Mouse (Mus musculus) midbrain, embryonic 10.5 days (tissue): ENCODE measurements around the gene Ddx39b. TPM values are rescaled to one million over a fixed set of nuclear protein-coding genes. Genes with fewer than 3 reads are reported as not detected.
"Not testable (repeated sequence)": the region's sequence is repeated elsewhere in the genome, so short reads cannot be mapped to it uniquely, and the experiment has no call there.

Experiments
- DNase-seq: peaks from one replicate; pipeline ENCODE4 v3.0.0-alpha.2; 2017; ENCODE audit warnings: low spot score
- H3K27ac ChIP-seq: fragments of 300-500 bp; sonication (generic); replicated peaks from 2 replicates; pipeline ENCODE4 v1.5.1; 2016; ENCODE audit warnings: mild to moderate bottlenecking
- H3K27me3 ChIP-seq: fragments of 300-500 bp; sonication (generic); 2 replicates; pipeline ENCODE4 v1.6.1; 2016; ENCODE audit warnings: low read depth, mild to moderate bottlenecking; ENCODE audit not compliant: poor library complexity, severe bottlenecking
- H3K36me3 ChIP-seq: fragments of 300-500 bp; sonication (generic); 2 replicates; pipeline ENCODE4 v1.6.1; 2016; ENCODE audit warnings: mild to moderate bottlenecking, moderate library complexity
- H3K4me1 ChIP-seq: fragments of 300-500 bp; sonication (generic); 2 replicates; pipeline ENCODE4 v1.6.1; 2016
- H3K4me3 ChIP-seq: fragments of 300-500 bp; sonication (generic); 2 replicates; pipeline ENCODE4 v1.5.1; 2016; ENCODE audit warnings: mild to moderate bottlenecking, moderate library complexity
- H3K9me3 ChIP-seq: fragments of 300-500 bp; sonication (generic); replicated peaks from 2 replicates; pipeline ENCODE4 v1.6.1; 2016; ENCODE audit warnings: mild to moderate bottlenecking
- WGBS: fragments of 180-500 bp; shearing (Covaris S2); methylation state at CpG from one replicate; pipeline ENCODE4 v1.1.7; 2016; 5-methylcytosine and 5-hydroxymethylcytosine counted together
- polyA plus RNA-seq: library from polyadenylated mRNA; unstranded; fragments of >200 nt; fragmentation: Nextera tagmentation; extraction: Ambion mirVana; gene quantifications from 2 replicates; pipeline ENCODE4 v1.2.1, GENCODE M21; 2016

The Ddx39b gene
- polyA plus RNA-seq, 1 experiment from 2014 or later = 724 TPM

DNA sequence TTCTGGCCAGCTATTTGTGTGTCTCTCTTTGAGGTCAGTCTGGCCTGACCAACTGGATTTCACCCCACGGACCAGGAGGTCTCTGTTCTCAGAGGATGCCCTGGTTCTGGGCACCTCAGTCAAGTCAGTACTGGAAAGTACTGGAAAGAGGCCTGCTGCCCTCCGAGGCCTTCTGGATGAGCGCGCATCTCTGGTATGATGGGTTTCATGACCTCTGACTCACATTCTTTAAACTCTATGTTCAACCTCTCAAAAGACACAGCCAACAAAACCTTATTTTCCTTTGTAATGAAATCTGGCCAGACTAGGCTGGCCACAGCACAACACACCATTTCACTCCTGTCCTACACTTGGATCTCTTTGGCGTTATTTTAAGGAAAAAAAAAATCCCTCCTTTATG is 16.1 kb upstream of the Ddx39b start:
- no peaks in the 10 kb centered on the region for H3K27me3 ChIP-seq
- no peaks in the 10 kb centered on the region for H3K9me3 ChIP-seq
- H3K4me1 ChIP-seq = 0 out of 2 replicates have a peak, but pooled peaks cover under 1% of the 10 kb centered on the region
- no peak for DNase-seq
- 95% methylated on average over 5 of the region's 5 CpGs for WGBS
- no peak overlapping the region for H3K27ac ChIP-seq
- no peak overlapping the region for H3K4me3 ChIP-seq
- peaks cover 91% of the 10 kb centered on the region for H3K36me3 ChIP-seq

DNA sequence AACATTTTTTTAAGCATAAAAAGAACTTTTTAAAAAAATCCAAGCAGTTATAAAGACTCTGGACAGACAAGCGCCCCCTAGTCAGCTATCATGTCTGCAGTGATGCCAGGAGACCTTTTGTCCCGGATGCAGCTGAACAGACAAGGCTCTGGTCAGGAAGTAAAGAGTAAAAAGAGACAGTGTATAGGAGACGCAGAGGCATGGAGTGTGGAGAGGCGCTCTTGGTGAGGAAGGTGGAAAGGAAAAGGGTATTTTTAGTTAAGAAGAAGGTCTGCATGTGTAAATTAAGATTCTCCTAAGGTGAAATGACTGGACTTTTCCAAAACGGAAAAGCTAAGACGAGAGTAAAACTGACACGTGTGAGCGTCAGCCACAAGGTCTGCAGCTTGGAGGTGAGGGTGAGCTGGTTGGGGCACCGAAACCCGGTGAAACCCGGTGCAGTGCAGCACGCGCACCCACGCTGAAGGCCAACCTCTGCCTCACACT is 14.9 kb upstream of the Ddx39b start:
- whole genome bisulfite sequencing = 87% methylated on average over 14 of the region's 14 CpGs
- H3K36me3 ChIP-seq = peaks cover 90% of the 10 kb centered on the region

DNA sequence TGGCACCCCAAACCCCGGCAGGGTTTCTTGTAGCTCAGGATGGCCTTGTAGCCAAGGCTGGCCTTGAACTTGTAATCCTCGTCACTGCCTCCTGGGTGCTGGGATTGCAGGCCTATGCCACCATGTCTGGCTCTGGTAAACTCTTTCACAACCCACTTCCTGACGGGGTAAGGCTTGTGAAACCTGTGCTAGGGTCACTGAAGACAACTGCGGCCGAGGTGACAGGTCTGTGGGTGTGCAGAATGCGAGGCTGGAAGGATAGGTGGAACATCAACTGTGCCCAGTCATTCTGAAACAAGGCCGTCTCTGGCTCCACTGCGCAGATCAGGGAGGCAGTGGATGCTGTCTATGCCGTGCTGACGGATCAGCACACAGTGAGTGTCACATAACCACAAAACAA is 10.5 kb upstream of the Ddx39b start:
- Histone ChIP-seq H3K9me3 (no peaks in the 10 kb centered on the region), H3K4me3 (no peak overlapping the region), H3K27ac (no peak overlapping the region), H3K36me3 (peaks cover 68% of the 10 kb centered on the region), H3K27me3 (no peaks in the 10 kb centered on the region), H3K4me1 (peaks cover 24% of the 10 kb centered on the region)
- no peak for DNase-seq
- 92% methylated on average over 10 of the region's 10 CpGs for WGBS

More for the DNA sequence above, 14.9 kb upstream of the Ddx39b start:
- H3K4me3 ChIP-seq = no peak overlapping the region
- no peaks in the 10 kb centered on the region; the same call in 1 of the 2 replicates for H3K4me1 ChIP-seq
- H3K27ac ChIP-seq = no peak overlapping the region
- no peak for DNase-seq
- no peaks in the 10 kb centered on the region for H3K9me3 ChIP-seq
- no peaks in the 10 kb centered on the region for H3K27me3 ChIP-seq

DNA sequence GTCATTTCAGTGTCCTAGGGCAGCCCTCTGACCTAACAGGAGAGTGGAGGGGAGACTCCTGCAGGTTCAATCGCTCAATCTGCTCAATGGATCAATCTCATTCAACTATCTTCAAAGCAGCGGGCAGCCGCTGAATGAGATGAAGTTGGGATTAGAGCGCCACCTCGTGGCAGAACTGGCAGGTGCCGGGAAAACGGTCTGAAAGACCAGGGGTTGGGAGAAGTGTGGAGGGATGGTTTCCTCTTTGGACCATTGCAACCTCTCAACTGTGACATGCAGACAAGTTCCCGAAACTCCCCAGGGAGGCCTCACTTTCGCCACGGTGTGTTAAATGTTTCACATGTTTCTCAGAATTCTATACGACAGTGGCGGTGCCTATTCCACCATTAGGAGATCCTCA is 9.5 kb upstream of the Ddx39b start:
- Histone ChIP-seq H3K9me3 (no peaks in the 10 kb centered on the region), H3K36me3 (peaks cover 59% of the 10 kb centered on the region)

DNA sequence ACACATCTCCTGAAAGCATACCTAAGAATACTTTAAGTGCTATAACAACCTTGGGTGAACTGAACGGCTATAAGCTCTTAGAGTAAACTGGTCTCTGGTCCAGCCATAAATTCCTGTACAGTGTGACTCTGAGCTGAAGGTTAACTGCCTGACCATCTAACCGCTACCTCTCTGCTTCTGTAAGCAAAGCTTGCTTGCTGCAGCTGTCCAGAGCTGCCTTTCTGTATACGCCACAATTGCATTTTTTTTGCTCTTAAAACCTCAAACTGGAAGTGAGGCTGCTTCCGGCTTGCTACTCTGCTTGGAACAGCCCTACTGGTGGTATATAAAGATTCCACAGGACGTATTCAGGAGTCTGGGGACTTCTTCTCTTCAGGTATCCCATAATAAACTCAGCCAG is 8.9 kb upstream of the Ddx39b start:
- 90% methylated on average over 5 of the region's 5 CpGs for WGBS
- H3K9me3 ChIP-seq = no peaks in the 10 kb centered on the region
- peaks cover 33% of the 10 kb centered on the region for H3K4me1 ChIP-seq
- H3K27ac ChIP-seq = no peak overlapping the region
- H3K27me3 ChIP-seq = no peaks in the 10 kb centered on the region
- H3K36me3 ChIP-seq = peaks cover 53% of the 10 kb centered on the region
- DNase-seq = no peak
- H3K4me3 ChIP-seq = no peak overlapping the region

More for the DNA sequence above, 9.5 kb upstream of the Ddx39b start:
- peak; percentile 85 for DNase-seq
- H3K4me1 ChIP-seq = peaks cover 32% of the 10 kb centered on the region
- H3K27ac ChIP-seq = no peak overlapping the region
- H3K27me3 ChIP-seq = no peaks in the 10 kb centered on the region
- WGBS = 14% methylated on average over 12 of the region's 12 CpGs
- H3K4me3 ChIP-seq = 0 out of 2 replicates have a peak overlapping the region, but pooled peaks have one; percentile 30

DNA sequence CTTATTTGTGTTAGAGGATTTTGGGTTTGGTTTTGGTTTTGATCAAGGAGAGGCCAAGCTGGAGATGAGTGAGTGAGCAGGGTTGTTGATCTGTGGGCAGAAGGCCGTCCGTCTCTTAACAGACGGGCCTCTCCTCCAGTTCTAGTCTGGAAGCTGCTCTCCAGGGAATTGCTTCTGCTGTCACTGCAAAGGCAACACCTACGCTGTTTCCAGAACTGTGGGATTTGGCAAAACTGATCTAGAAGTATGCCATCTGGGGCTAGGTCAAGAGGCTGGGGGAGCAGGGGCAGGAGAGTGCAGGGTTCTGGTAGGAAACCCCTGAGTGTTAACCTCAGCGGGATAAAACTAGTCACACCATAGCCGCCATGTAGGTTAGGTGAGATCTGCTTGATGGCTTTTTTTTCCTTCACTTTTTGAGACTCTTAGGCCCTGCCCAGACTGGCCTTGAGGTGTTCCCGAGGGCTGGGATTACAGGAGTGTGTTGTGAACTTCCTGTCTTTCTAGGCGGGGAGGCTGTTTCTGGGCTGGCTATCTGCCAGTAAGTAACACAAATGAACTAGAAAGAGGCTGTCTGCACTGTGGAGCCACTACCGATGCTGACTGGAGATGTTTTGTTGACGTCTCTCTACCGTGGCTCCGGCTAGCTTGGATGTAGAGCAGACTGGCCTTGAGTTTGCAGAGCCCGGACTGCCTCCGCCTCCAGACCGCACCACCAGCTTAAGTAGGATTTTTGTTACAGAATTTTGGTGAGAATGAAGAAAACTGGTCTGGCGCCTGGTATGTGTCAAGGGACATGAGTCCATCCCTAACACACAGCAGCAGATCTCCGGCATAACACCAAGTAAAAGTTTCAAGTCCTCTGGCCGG is 8.2 kb upstream of the Ddx39b start, which contains the start of gene Atp6v1g2:
Gene Atp6v1g2 (plus strand): TSS at position 547 of the 867 bp plus-strand sequence.
- H3K4me1 ChIP-seq = peaks cover 33% of the 10 kb centered on the region
- peak within 1 kb of the TSS; percentile 96 for H3K27ac ChIP-seq
- H3K27me3 ChIP-seq = no peaks in the 10 kb centered on the region
- DNase-seq = no peak
- H3K4me3 ChIP-seq = peak within 1 kb of the TSS; percentile 78
- H3K36me3 ChIP-seq = peaks cover 46% of the 10 kb centered on the region
- WGBS = 89% methylated on average over 18 of the region's 18 CpGs
- no peaks in the 10 kb centered on the region for H3K9me3 ChIP-seq

DNA sequence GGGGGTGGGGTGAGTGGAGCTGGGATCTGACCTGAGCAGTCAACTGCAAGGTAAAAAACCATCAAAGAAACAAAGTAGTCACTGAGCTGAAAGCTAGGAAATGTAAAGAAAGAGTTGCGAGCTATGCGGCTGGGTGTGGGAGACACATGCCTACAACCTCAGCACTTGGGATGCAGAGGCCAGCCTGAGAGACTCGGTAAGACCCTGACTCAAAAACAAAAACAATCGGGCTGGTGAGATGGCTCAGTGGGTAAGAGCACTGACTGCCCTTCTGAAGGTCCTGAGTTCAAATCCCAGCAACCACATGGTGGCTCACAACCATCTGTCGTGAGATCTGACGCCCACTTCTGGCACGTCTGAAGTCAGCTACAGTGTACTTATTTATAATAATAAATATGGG is 7.5 kb upstream of the Ddx39b start:
- peaks cover 38% of the 10 kb centered on the region for H3K36me3 ChIP-seq
- H3K4me3 ChIP-seq = peak overlapping the region; percentile 78
- H3K4me1 ChIP-seq = peaks cover 33% of the 10 kb centered on the region
- not testable (repeated sequence) for H3K9me3 ChIP-seq, DNase-seq, H3K27ac ChIP-seq, H3K27me3 ChIP-seq
- 88% methylated on average over 7 of the region's 7 CpGs for WGBS

DNA sequence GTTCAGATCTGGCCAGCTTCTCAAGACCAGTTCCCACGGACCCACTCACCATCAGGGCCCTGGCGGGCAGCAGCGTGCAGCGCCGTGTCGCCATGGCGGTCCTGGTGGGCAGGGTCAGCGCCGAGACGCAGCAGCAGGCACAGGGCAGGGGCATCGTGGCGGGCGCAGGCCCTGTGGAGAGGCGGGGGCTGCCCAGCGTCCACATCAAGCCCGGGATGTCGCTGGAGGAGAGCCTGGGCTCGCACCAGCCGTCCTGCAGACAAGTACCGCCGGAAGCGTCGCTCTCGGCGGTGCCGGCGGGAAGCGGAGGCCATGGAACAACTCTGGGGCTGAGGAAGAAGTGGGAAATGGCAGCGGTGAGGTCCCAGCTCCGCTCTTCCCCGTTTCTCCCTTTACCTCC is 6.6 kb upstream of the Ddx39b start:
- Histone ChIP-seq H3K4me3 (peak overlapping the region; percentile 78), H3K27me3 (no peaks in the 10 kb centered on the region), H3K4me1 (peaks cover 33% of the 10 kb centered on the region), H3K9me3 (no peaks in the 10 kb centered on the region), H3K27ac (peak overlapping the region; percentile 96), H3K36me3 (peaks cover 30% of the 10 kb centered on the region)
- 14% methylated on average over 31 of the region's 31 CpGs for WGBS
- peak; percentile 60 for DNase-seq

DNA sequence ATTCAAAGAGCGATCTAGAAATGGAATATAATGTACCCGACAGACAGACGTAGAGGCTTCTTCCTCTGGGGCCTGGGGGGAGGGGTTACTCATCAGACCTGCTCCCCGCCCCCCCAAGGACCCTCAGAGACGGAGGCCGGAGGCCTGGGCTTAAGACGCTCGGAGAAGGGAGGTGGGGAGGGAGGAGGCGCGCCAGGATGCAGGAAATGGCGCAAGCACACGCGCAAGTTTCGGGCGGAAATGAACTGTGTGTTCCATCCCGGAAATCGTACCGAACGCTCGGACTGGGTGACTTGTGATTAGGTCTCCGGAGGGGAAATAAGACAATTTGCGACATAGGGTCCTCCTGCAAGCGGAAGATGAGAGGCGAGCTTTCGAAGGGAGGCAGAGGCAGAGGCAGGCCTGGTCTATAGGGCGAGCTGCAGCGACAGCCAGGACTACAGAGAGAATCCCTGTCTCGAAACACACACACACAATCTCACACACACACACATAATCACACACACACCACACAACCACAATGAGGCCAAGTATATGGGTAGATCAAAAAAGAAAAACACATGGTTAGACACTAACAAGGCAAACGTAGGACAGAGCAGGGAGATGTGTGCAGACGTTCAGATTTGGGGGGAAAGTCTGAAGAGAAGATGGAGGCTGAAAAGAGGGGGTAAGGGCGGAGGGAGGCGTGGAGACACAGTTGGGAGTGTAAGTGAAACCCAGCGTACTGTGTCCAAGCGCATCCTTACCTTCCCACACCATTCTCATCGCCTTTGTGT is 5.7 kb upstream of the Ddx39b start, which contains the start of gene Nfkbil1:
Gene Nfkbil1 (minus strand): TSS at position 179 of the 776 bp plus-strand sequence.
- Histone ChIP-seq H3K4me3 (peak within 1 kb of the TSS; percentile 78), H3K4me1 (peaks cover 42% of the 10 kb centered on the region), H3K9me3 (no peaks in the 10 kb centered on the region), H3K27me3 (no peaks in the 10 kb centered on the region), H3K36me3 (peaks cover 22% of the 10 kb centered on the region), H3K27ac (peak within 1 kb of the TSS; percentile 96)
- DNase-seq = peak; percentile 90
- WGBS = under 1% methylated on average over 35 of the region's 35 CpGs

DNA sequence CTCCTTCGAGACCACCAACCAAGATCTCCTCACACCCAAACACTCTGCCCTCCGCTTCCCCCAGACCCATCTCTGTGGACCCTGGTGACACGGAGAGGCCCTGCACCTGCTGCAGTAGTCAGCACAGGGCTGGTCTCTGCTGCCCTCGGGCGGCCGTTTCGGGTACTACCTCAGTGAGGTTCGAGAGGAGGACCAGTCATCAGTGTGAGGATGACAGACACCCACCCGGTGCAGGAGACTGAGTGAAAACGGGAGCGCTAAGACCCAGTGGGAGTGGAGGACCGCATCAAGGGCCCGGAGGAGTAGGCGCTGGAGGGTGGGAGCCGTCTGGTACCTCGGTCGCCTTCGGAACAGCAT is 5.2 kb upstream of the Ddx39b start:
- peak; percentile 96 for DNase-seq
- Histone ChIP-seq H3K4me3 (peak overlapping the region; percentile 78), H3K27ac (peak overlapping the region; percentile 96), H3K9me3 (no peaks in the 10 kb centered on the region), H3K4me1 (peaks cover 45% of the 10 kb centered on the region), H3K27me3 (no peaks in the 10 kb centered on the region), H3K36me3 (peaks cover 16% of the 10 kb centered on the region)
- 2% methylated on average over 18 of the region's 18 CpGs for WGBS

DNA sequence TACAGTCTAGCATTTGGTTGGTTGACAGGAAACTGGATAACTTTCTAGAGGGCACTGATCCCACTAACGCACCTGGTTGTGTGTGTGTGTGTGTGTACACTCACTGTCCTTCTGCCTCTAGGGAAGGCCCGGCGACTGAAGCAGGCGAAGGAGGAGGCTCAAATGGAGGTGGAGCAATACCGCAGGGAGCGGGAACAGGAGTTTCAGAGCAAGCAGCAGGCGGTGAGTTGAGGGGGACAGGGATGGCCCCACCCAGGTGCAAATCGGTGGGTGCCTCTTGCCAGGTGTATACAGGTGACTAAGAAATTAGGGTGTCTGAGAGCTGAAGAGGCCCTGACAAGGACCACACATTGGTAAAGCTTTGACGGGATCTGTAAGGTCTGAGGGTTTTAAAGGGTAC is 4.5 kb upstream of the Ddx39b start:
- Histone ChIP-seq H3K4me1 (peaks cover 41% of the 10 kb centered on the region), H3K4me3 (peak overlapping the region; percentile 78; the same call in 1 of the 2 replicates), H3K36me3 (peaks cover 15% of the 10 kb centered on the region), H3K9me3 (no peaks in the 10 kb centered on the region), H3K27ac (no peak overlapping the region), H3K27me3 (no peaks in the 10 kb centered on the region)
- no peak for DNase-seq
- 79% methylated on average over 9 of the region's 9 CpGs for WGBS

DNA sequence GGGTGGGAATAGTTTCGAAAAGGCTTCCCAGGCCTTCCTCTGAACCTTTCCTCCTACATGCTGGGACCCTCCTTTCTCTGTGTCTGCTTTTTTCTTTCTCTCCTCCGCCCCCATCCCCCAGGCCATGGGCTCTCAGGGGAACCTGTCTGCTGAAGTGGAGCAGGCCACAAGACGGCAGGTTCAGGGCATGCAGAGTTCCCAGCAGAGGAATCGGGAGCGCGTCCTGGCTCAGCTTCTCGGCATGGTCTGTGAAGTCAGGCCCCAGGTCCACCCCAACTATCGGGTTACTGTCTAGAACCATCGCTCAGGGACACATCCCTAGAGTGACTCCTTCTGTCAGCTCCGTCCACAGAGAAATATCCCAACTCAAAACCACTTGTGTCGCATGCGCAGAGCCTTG is 4.0 kb upstream of the Ddx39b start:
- Histone ChIP-seq H3K36me3 (peaks cover 15% of the 10 kb centered on the region), H3K9me3 (no peaks in the 10 kb centered on the region), H3K4me3 (0 out of 2 replicates have a peak overlapping the region, but pooled peaks have one; percentile 9), H3K27ac (no peak overlapping the region), H3K4me1 (peaks cover 37% of the 10 kb centered on the region), H3K27me3 (no peaks in the 10 kb centered on the region)
- 91% methylated on average over 12 of the region's 12 CpGs for WGBS
- DNase-seq = no peak
